Mouse (Mus musculus) MEL (cell line): ENCODE results near the gene Glis1. TPM values are rescaled to one million over a fixed set of nuclear protein-coding genes. Genes with fewer than 3 reads are reported as not detected.

Source experiments
- DNase-seq: peaks from one replicate; pipeline ENCODE4 v3.0.0; 2011; ENCODE audit warnings: low read depth, low spot score
- H3K27ac ChIP-seq: 2 replicates; pipeline ENCODE4 v1.5.1; 2012; ENCODE audit warnings: low read depth, mild to moderate bottlenecking, control low read depth, low read length, moderate library complexity; ENCODE audit not compliant: control insufficient read depth
- H3K27me3 ChIP-seq, 2 experiments: fragments of 150-350 bp in 1 of 2; sonication (generic) in 1 of 2; 2 replicates each; pipeline ENCODE4 v1.6.1; 2012; ENCODE audit warnings: low read length in 2 of 2, mild to moderate bottlenecking in 2 of 2, improper control_type of control experiment in 1 of 2, moderate library complexity in 1 of 2; ENCODE audit not compliant: insufficient read depth in 2 of 2, control insufficient read depth in 1 of 2
- H3K36me3 ChIP-seq, 2 experiments: 2 replicates each; pipeline ENCODE4 v1.6.1; 2012 to 2014; ENCODE audit warnings: low read length in 2 of 2, improper control_type of control experiment in 1 of 2, inconsistent platforms in 1 of 2, mild to moderate bottlenecking in 1 of 2; ENCODE audit not compliant: insufficient read depth in 2 of 2, control insufficient read depth in 1 of 2
- H3K4me1 ChIP-seq, 2 experiments: fragments of 150-350 bp in 1 of 2; sonication (generic) in 1 of 2; 2 replicates each; pipeline ENCODE4 v1.6.1; 2012; ENCODE audit warnings: low read length in 2 of 2, improper control_type of control experiment in 1 of 2, mild to moderate bottlenecking in 1 of 2; ENCODE audit not compliant: insufficient read depth in 2 of 2, control insufficient read depth in 1 of 2
- H3K4me3 ChIP-seq, 2 experiments: fragments of 150-350 bp in 1 of 2; sonication (generic) in 1 of 2; 2 replicates each; pipeline ENCODE4 v1.5.1; 2012; ENCODE audit warnings: low read depth in 2 of 2, low read length in 2 of 2, mild to moderate bottlenecking in 2 of 2, moderate library complexity in 2 of 2, control low read depth in 1 of 2, improper control_type of control experiment in 1 of 2; ENCODE audit not compliant: control insufficient read depth in 1 of 2, insufficient read depth in 1 of 2
- H3K79me2 ChIP-seq: 2 replicates; pipeline ENCODE4 v1.6.1; 2012; ENCODE audit warnings: mild to moderate bottlenecking, low read length, moderate library complexity; ENCODE audit not compliant: control insufficient read depth, poor library complexity, insufficient read depth
- H3K9ac ChIP-seq: 2 replicates; pipeline ENCODE4 v1.6.1; 2012; ENCODE audit warnings: low read depth, mild to moderate bottlenecking, control low read depth, low read length, moderate library complexity; ENCODE audit not compliant: control insufficient read depth, poor library complexity, severe bottlenecking
- H3K9me3 ChIP-seq: fragments of 150-350 bp; sonication (generic); replicated peaks from 2 replicates; pipeline ENCODE4 v1.6.1; 2012; ENCODE audit warnings: mild to moderate bottlenecking, low read length, improper control_type of control experiment, moderate library complexity; ENCODE audit not compliant: insufficient read depth
- BHLHE40 ChIP-seq: IDR thresholded peaks from 2 replicates; pipeline ENCODE4 v1.6.1; 2012; ENCODE audit warnings: low read depth, mild to moderate bottlenecking, inconsistent platforms, low read length, improper control_type of control experiment, borderline replicate concordance
- CHD1 ChIP-seq: IDR thresholded peaks from 2 replicates; pipeline ENCODE4 v1.6.1; 2012; ENCODE audit warnings: low read depth, mild to moderate bottlenecking, inconsistent platforms, low read length, improper control_type of control experiment
- EP300 ChIP-seq, 2 experiments: IDR thresholded peaks; 2 replicates each; pipeline ENCODE4 v1.6.1; 2011; ENCODE audit warnings: improper control_type of control experiment in 2 of 2, low read length in 2 of 2, low read depth in 1 of 2, mild to moderate bottlenecking in 1 of 2
- GABPA ChIP-seq: IDR thresholded peaks from 2 replicates; pipeline ENCODE4 v1.6.1; 2012; ENCODE audit warnings: low read depth, mild to moderate bottlenecking, inconsistent platforms, low read length, improper control_type of control experiment, moderate library complexity
- GATA1 ChIP-seq: IDR thresholded peaks from 2 replicates; pipeline ENCODE4 v1.6.1; 2011; ENCODE audit warnings: low read depth, low read length, improper control_type of control experiment
- HCFC1 ChIP-seq: IDR thresholded peaks from 2 replicates; pipeline ENCODE4 v1.6.1; 2012; ENCODE audit warnings: low read depth, mild to moderate bottlenecking, inconsistent platforms, low read length, improper control_type of control experiment, moderate library complexity
- JUND ChIP-seq: IDR thresholded peaks from 2 replicates; pipeline ENCODE4 v1.6.1; 2011; ENCODE audit warnings: low read depth, mild to moderate bottlenecking, improper control_type of control experiment, low read length
- KAT2A ChIP-seq: conservative IDR thresholded peaks from 2 replicates; pipeline ENCODE4 v1.6.1; 2012; ENCODE audit warnings: low read depth, low read length, improper control_type of control experiment, inconsistent platforms
- MAFK ChIP-seq: IDR thresholded peaks from 2 replicates; pipeline ENCODE4 v1.6.1; 2011; ENCODE audit warnings: low read depth, mild to moderate bottlenecking, low read length, improper control_type of control experiment, borderline replicate concordance
- MAZ ChIP-seq: IDR thresholded peaks from 2 replicates; pipeline ENCODE4 v1.6.1; 2012; ENCODE audit warnings: low read depth, mild to moderate bottlenecking, inconsistent platforms, low read length, improper control_type of control experiment
- POLR2A ChIP-seq, 2 experiments: IDR thresholded peaks; 2 replicates each; pipeline ENCODE4 v1.6.1; 2011 to 2012; ENCODE audit warnings: low read length in 2 of 2, mild to moderate bottlenecking in 2 of 2, control low read depth in 1 of 2, improper control_type of control experiment in 1 of 2, low read depth in 1 of 2, moderate library complexity in 1 of 2; ENCODE audit not compliant: control insufficient read depth in 1 of 2, insufficient read depth in 1 of 2, poor library complexity in 1 of 2
- POLR2AphosphoS2 ChIP-seq: IDR thresholded peaks from 2 replicates; pipeline ENCODE4 v1.6.1; 2011; ENCODE audit warnings: low read length, improper control_type of control experiment
- POLR2AphosphoS5 ChIP-seq: IDR thresholded peaks from 2 replicates; pipeline ENCODE4 v1.6.1; 2012; ENCODE audit warnings: low read depth, borderline replicate concordance, mild to moderate bottlenecking, inconsistent platforms, low read length, moderate library complexity, mixed read lengths
- RCOR1 ChIP-seq: IDR thresholded peaks from 2 replicates; pipeline ENCODE4 v1.6.1; 2012; ENCODE audit warnings: low read depth, mild to moderate bottlenecking, inconsistent platforms, low read length, improper control_type of control experiment
- SMC3 ChIP-seq: IDR thresholded peaks from 2 replicates; pipeline ENCODE4 v1.6.1; 2011; ENCODE audit warnings: low read depth, low read length, improper control_type of control experiment
- TAL1 ChIP-seq: IDR thresholded peaks from 2 replicates; pipeline ENCODE4 v1.6.1; 2012; ENCODE audit warnings: mild to moderate bottlenecking, inconsistent platforms, low read length, moderate library complexity, mixed read lengths
- TCF12 ChIP-seq: IDR thresholded peaks from 2 replicates; pipeline ENCODE4 v1.6.1; 2014; ENCODE audit warnings: low read depth, mild to moderate bottlenecking, inconsistent platforms, low read length, improper control_type of control experiment, moderate library complexity
- UBTF ChIP-seq: IDR thresholded peaks from 2 replicates; pipeline ENCODE4 v1.6.1; 2012; ENCODE audit warnings: low read depth, mild to moderate bottlenecking, inconsistent platforms, low read length, improper control_type of control experiment, moderate library complexity, borderline replicate concordance; ENCODE audit not compliant: insufficient read depth
- ZKSCAN1 ChIP-seq: IDR thresholded peaks from 2 replicates; pipeline ENCODE4 v1.6.1; 2012; ENCODE audit warnings: low read depth, mild to moderate bottlenecking, inconsistent platforms, low read length, improper control_type of control experiment, moderate library complexity
- polyA plus RNA-seq, 2 experiments: library from polyadenylated mRNA; stranded (reverse) in 1 of 2; unstranded in 1 of 2; fragments of >175 nt in 1 of 2; fragments of >200 nt in 1 of 2; gene quantifications; 2 replicates each; pipeline versions ENCODE4 v1.2.1 to v1.2.4; 2012; ENCODE audit warnings: low replicate concordance in 2 of 2, low read depth in 1 of 2; ENCODE audit not compliant: insufficient read length in 2 of 2, insufficient read depth in 1 of 2, missing spikeins in 1 of 2
- total RNA-seq: library from RNA; depleted of rRNA; stranded (reverse); fragments of 300-350 nt; gene quantifications from 2 replicates; pipeline ENCODE4 v1.2.3, GENCODE M21; 2012

Gene Glis1
- total and polyA plus RNA-seq, 3 experiments: 0.46 to 0.93 TPM; not detected in 1

GRCm38 (mm10) chr4:107442891-107443483, 8.6 kb downstream of the Glis1 start:
- Histone ChIP-seq H3K36me3 (no peaks in the 10 kb centered on the region), H3K27me3 (no peaks in the 10 kb centered on the region)
- no peak for TF ChIP-seq RCOR1
- TF ChIP-seq POLR2AphosphoS2: no peak
- no peak for TF ChIP-seq GATA1
- TF ChIP-seq MAFK: no peak
- TF ChIP-seq BHLHE40: no peak
- no peak for TF ChIP-seq CHD1
- TF ChIP-seq POLR2A (IDR thresholded peaks at IDR 0.05; ENCODE audit: control insufficient read depth in 1 of 2, insufficient read depth in 1 of 2, low read depth in 1 of 2, low read length in 2 of 2, poor library complexity in 1 of 2): no peak
- TF ChIP-seq KAT2A: no peak

GRCm38 (mm10) chr4:107443621-107444020, 9.2 kb downstream of the Glis1 start:
- H3K9me3 ChIP-seq: no peaks in the 10 kb centered on the region
- TF ChIP-seq POLR2AphosphoS5 (no peak), TAL1 (no peak), GABPA (no peak), ZKSCAN1 (no peak), EP300 (IDR thresholded peaks at IDR 0.05; ENCODE audit: low read depth in 1 of 2, low read length in 2 of 2) (no peak), TCF12 (no peak), BHLHE40 (no peak), SMC3 (no peak), CHD1 (no peak), MAFK (no peak), UBTF (no peak), GATA1 (no peak), HCFC1 (no peak), JUND (no peak), MAZ (no peak)
- no peaks in the 10 kb centered on the region for H3K36me3 ChIP-seq
- H3K4me3 ChIP-seq: no peak overlapping the region
- no peak overlapping the region for H3K9ac ChIP-seq
- no peak for DNase-seq
- H3K79me2 ChIP-seq: no peaks in the 10 kb centered on the region
- H3K4me1 ChIP-seq: no peaks in the 10 kb centered on the region
- H3K27me3 ChIP-seq: no peaks in the 10 kb centered on the region
- H3K27ac ChIP-seq: no peak overlapping the region

More at GRCm38 (mm10) chr4:107442891-107443483, 8.6 kb downstream of the Glis1 start:
- Histone ChIP-seq H3K27ac (no peak overlapping the region), H3K9me3 (no peaks in the 10 kb centered on the region), H3K79me2 (no peaks in the 10 kb centered on the region), H3K4me1 (no peaks in the 10 kb centered on the region), H3K9ac (no peak overlapping the region), H3K4me3 (no peak overlapping the region)
- no peak for DNase-seq
